Mouse (Mus musculus) liver, embryonic 14.5 days (tissue): ENCODE results near the gene Cnga3. TPM values are rescaled to one million over a fixed set of nuclear protein-coding genes. Genes with fewer than 3 reads are reported as not detected.

Source experiments
- ATAC-seq: fragments of 200-750 bp; cut with Nextera tagmentation; 2 replicates; pipeline ENCODE4 v1.8.0; 2017; ENCODE audit warnings: moderate number of reproducible peaks, mild to moderate bottlenecking, moderate library complexity; ENCODE audit not compliant: insufficient read depth
- DNase-seq, 3 experiments: peaks; one replicate each; pipeline ENCODE4 v3.0.0-alpha.2; 2012 to 2013; ENCODE audit warnings: low read depth in 3 of 3, low spot score in 3 of 3
- H3K27ac ChIP-seq: fragments of 300-500 bp; sonication (generic); 2 replicates; pipeline ENCODE4 v1.5.1; 2014; ENCODE audit warnings: moderate library complexity, mild to moderate bottlenecking, control low read depth, inconsistent platforms
- H3K27me3 ChIP-seq: fragments of 300-500 bp; sonication (generic); 2 replicates; pipeline ENCODE4 v1.6.1; 2014; ENCODE audit warnings: mild to moderate bottlenecking, low read length, moderate library complexity; ENCODE audit not compliant: control insufficient read depth, insufficient read depth
- H3K36me3 ChIP-seq: fragments of 300-500 bp; sonication (generic); replicated peaks from 2 replicates; pipeline ENCODE4 v1.6.1; 2014; ENCODE audit warnings: low read depth; ENCODE audit not compliant: control insufficient read depth, insufficient read depth
- H3K4me1 ChIP-seq, 2 experiments: fragments of 200-500 bp in 1 of 2; fragments of 300-500 bp in 1 of 2; sonication (generic) in 1 of 2; replicated peaks; 2 replicates each; pipeline ENCODE4 v1.6.1; 2012 to 2014; ENCODE audit warnings: antibody characterized with exemption in 1 of 2, inconsistent platforms in 1 of 2, low read length in 1 of 2; ENCODE audit not compliant: control insufficient read depth in 2 of 2, insufficient read depth in 2 of 2
- H3K4me2 ChIP-seq: fragments of 300-500 bp; sonication (generic); 2 replicates; pipeline ENCODE4 v1.6.1; 2014; ENCODE audit warnings: low read depth, mild to moderate bottlenecking, control low read depth, moderate library complexity
- H3K4me3 ChIP-seq, 2 experiments: fragments of 200-500 bp in 1 of 2; fragments of 300-500 bp in 1 of 2; sonication (generic) in 1 of 2; 2 replicates each; pipeline ENCODE4 v1.5.1; 2012 to 2014; ENCODE audit warnings: low read depth in 2 of 2, low read length in 2 of 2, mild to moderate bottlenecking in 2 of 2, control low read depth in 1 of 2, inconsistent platforms in 1 of 2, moderate library complexity in 1 of 2; ENCODE audit not compliant: insufficient read depth in 1 of 2
- H3K9ac ChIP-seq: fragments of 300-500 bp; sonication (generic); replicated peaks from 2 replicates; pipeline ENCODE4 v1.6.1; 2014; ENCODE audit warnings: mild to moderate bottlenecking, control low read depth, moderate library complexity
- H3K9me3 ChIP-seq: fragments of 300-500 bp; sonication (generic); 2 replicates; pipeline ENCODE4 v1.6.1; 2016; ENCODE audit warnings: low read length, mixed read lengths; ENCODE audit not compliant: control insufficient read depth
- CTCF ChIP-seq: IDR thresholded peaks from 2 replicates; pipeline ENCODE4 v1.5.1; 2016; ENCODE audit warnings: antibody characterized with exemption, low read depth, control low read depth
- EP300 ChIP-seq: IDR thresholded peaks from 2 replicates; pipeline ENCODE4 v1.6.1; 2016; ENCODE audit warnings: antibody characterized with exemption, low read depth
- WGBS: fragments of 180-500 bp; shearing (Covaris S2); extraction: QIAGEN DNeasy Blood & Tissue Kit; methylation state at CpG from one replicate; pipeline ENCODE4 v1.1.7; 2014; ENCODE audit not compliant: insufficient replicate concordance; 5-methylcytosine and 5-hydroxymethylcytosine counted together
- polyA plus RNA-seq, 2 experiments: library from polyadenylated mRNA; depleted of rRNA in 1 of 2; stranded (reverse) in 1 of 2; unstranded in 1 of 2; fragments of >200 nt; fragmentation: Nextera tagmentation in 1 of 2; extraction: Ambion mirVana in 1 of 2; gene quantifications; 2 replicates each; pipeline versions ENCODE4 v1.2.1 to v1.2.3; 2012 to 2014

The Cnga3 gene
- polyA plus RNA-seq, 2 experiments = not detected

DNA sequence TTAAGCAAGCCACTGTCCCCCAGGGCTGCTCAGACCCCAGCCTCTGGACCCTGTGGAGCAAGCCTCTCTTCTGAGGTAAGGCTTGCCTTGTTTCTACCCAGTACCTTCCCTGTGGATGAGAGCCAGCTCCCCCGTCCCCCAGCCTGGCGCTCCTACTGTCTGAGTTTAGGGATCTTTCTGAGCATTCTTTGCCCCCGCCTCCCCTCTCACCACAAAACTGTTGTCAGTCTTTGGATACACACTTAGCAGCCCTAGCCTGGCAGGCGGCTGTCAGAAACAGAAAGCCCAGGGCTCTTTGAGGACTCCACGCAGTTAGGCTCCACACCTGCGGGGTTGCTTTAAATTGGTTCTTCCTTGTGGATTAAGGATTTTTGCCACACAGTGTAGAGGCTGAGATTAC lies 27.2 kb upstream of the Cnga3 start:
- H3K9me3 ChIP-seq = no peaks in the 10 kb centered on the region
- no peak for ATAC-seq
- H3K9ac ChIP-seq = no peak overlapping the region
- no peaks in the 10 kb centered on the region for H3K4me1 ChIP-seq
- no peak overlapping the region for H3K4me3 ChIP-seq
- 55% methylated on average over 6 of the region's 6 CpGs for WGBS
- TF ChIP-seq EP300 = no peak
- TF ChIP-seq CTCF = no peak
- no peak for DNase-seq
- no peak overlapping the region for H3K4me2 ChIP-seq
- H3K27me3 ChIP-seq = no peaks in the 10 kb centered on the region; the same call in 1 of the 2 replicates
- no peaks in the 10 kb centered on the region for H3K36me3 ChIP-seq
- H3K27ac ChIP-seq = no peak overlapping the region

DNA sequence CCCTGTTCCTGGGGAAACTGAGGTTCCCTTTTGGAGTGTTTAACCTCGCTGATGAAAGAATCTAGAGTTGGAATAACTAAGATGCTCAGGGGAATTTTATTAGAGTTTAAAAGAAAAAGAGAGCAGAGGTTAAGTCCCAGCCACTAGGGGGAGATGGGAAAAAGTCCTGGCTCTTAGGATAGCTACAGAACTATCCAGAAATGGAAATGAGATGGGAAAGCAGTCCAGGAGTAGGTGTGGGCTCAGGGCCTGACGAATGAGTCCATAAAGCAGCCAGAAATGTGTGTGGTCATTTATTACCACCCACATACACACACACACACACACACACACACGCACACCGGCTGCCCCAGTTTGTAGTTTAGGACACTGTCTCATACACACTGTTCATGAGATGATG lies 19.6 kb upstream of the Cnga3 start:
- H3K4me1 ChIP-seq = no peaks in the 10 kb centered on the region
- DNase-seq (no peak), ATAC-seq (no peak)

DNA sequence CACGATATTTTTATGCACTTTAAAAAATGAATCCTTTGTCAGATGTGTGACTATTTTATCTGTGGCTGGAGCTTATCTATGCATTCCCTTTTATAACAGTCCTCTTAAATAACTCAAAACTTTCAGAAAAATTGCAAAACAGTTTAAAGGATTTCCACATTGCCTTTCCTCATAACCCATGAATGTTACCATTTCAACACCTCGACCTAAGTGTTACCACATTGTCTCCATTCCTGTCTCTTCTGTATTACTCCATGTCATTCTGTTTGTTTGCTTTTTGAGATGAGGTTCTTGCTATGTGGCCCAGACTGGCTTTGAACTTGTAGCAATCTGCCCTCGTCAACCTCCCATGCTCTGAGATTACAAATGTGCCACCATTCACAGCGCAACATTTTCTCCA lies 12.8 kb upstream of the Cnga3 start:
- ATAC-seq (no peak), DNase-seq (no peak)
- Histone ChIP-seq H3K9ac (no peak overlapping the region), H3K4me3 (no peak overlapping the region), H3K4me1 (no peaks in the 10 kb centered on the region), H3K27ac (no peak overlapping the region), H3K36me3 (no peaks in the 10 kb centered on the region), H3K4me2 (no peak overlapping the region), H3K9me3 (no peaks in the 10 kb centered on the region), H3K27me3 (no peaks in the 10 kb centered on the region)
- TF ChIP-seq CTCF (no peak), EP300 (no peak)
- 65% methylated on average over 4 of the region's 4 CpGs for WGBS

More for the DNA sequence above, 19.6 kb upstream of the Cnga3 start:
- no peak overlapping the region for H3K4me3 ChIP-seq
- TF ChIP-seq EP300 = no peak
- no peak for TF ChIP-seq CTCF
- no peaks in the 10 kb centered on the region for H3K36me3 ChIP-seq
- no peaks in the 10 kb centered on the region for H3K9me3 ChIP-seq
- 52% methylated on average over 4 of the region's 4 CpGs for WGBS
- H3K27me3 ChIP-seq = no peaks in the 10 kb centered on the region
- no peak overlapping the region for H3K4me2 ChIP-seq
- no peak overlapping the region for H3K27ac ChIP-seq
- H3K9ac ChIP-seq = no peak overlapping the region

- Histone ChIP-seq H3K9me3 (no peaks in the 10 kb centered on the region), H3K4me3 (no peak overlapping the region), H3K9ac (no peak overlapping the region), H3K4me2 (no peak overlapping the region), H3K27ac (no peak overlapping the region), H3K27me3 (no peaks in the 10 kb centered on the region), H3K36me3 (no peaks in the 10 kb centered on the region), H3K4me1 (no peaks in the 10 kb centered on the region)
- ATAC-seq (no peak), DNase-seq (no peak)
- TF ChIP-seq CTCF (no peak), EP300 (no peak)
- 78% methylated on average over 8 of the region's 8 CpGs for WGBS
Measured at GRCm38 (mm10) chr1:37207743-37208142, 6.5 kb upstream of the Cnga3 start.

GRCm38 (mm10) chr1:37212375-37212774 lies 1.9 kb upstream of the Cnga3 start:
- TF ChIP-seq EP300 (no peak), CTCF (no peak)
- WGBS = 62% methylated on average over 9 of the region's 9 CpGs
- no peaks in the 10 kb centered on the region for H3K9me3 ChIP-seq
- DNase-seq (no peak), ATAC-seq (no peak)
- no peak overlapping the region for H3K27ac ChIP-seq
- H3K9ac ChIP-seq = no peak overlapping the region
- no peak overlapping the region for H3K4me2 ChIP-seq
- no peaks in the 10 kb centered on the region for H3K36me3 ChIP-seq
- no peaks in the 10 kb centered on the region for H3K4me1 ChIP-seq
- H3K4me3 ChIP-seq = no peak overlapping the region
- H3K27me3 ChIP-seq = no peaks in the 10 kb centered on the region
